Mouse (Mus musculus) embryonic facial prominence, embryonic 15.5 days (tissue): ENCODE results near the gene Exoc7. TPM values are rescaled to one million over a fixed set of nuclear protein-coding genes. Genes with fewer than 3 reads are reported as not detected.

Experiments
- ATAC-seq: fragments of 200-750 bp; cut with Nextera tagmentation; 2 replicates; pipeline ENCODE4 v1.8.0; 2017; ENCODE audit warnings: low read depth, moderate TSS enrichment; ENCODE audit not compliant: insufficient number of reproducible peaks, low FRiP score, low TSS enrichment
- H3K27ac ChIP-seq: fragments of 300-500 bp; sonication (generic); replicated peaks from 2 replicates; pipeline ENCODE4 v1.5.1; 2015; ENCODE audit warnings: mild to moderate bottlenecking, inconsistent platforms
- H3K27me3 ChIP-seq: fragments of 300-500 bp; sonication (generic); 2 replicates; pipeline ENCODE4 v1.6.1; 2015; ENCODE audit warnings: inconsistent platforms
- H3K36me3 ChIP-seq: fragments of 300-500 bp; sonication (generic); 2 replicates; pipeline ENCODE4 v1.6.1; 2015; ENCODE audit warnings: mild to moderate bottlenecking, inconsistent platforms
- H3K4me1 ChIP-seq: fragments of 300-500 bp; sonication (generic); 2 replicates; pipeline ENCODE4 v1.6.1; 2015; ENCODE audit warnings: inconsistent platforms
- H3K4me2 ChIP-seq: fragments of 300-500 bp; sonication (generic); replicated peaks from 2 replicates; pipeline ENCODE4 v1.6.1; 2015; ENCODE audit warnings: mild to moderate bottlenecking, inconsistent platforms
- H3K4me3 ChIP-seq: fragments of 300-500 bp; sonication (generic); replicated peaks from 2 replicates; pipeline ENCODE4 v1.5.1; 2015; ENCODE audit warnings: mild to moderate bottlenecking, inconsistent platforms
- H3K9ac ChIP-seq: fragments of 300-500 bp; sonication (generic); 2 replicates; pipeline ENCODE4 v1.6.1; 2015; ENCODE audit warnings: inconsistent platforms
- H3K9me3 ChIP-seq: fragments of 300-500 bp; sonication (generic); replicated peaks from 2 replicates; pipeline ENCODE4 v1.6.1; 2016; ENCODE audit warnings: inconsistent platforms
- WGBS: fragments of 180-500 bp; shearing (Covaris S2); methylation state at CpG from one replicate; pipeline ENCODE4 v1.1.7; 2015; 5-methylcytosine and 5-hydroxymethylcytosine counted together
- polyA plus RNA-seq: library from polyadenylated mRNA; unstranded; fragments of >200 nt; fragmentation: Nextera tagmentation; extraction: Ambion mirVana; gene quantifications from 2 replicates; pipeline ENCODE4 v1.2.1, GENCODE M21; 2015

Exoc7 gene
- 67.5 and 68.8 TPM in 2 replicates for polyA plus RNA-seq

GRCm38 (mm10) chr11:116307019-116307725, at the start of gene Exoc7:
Exoc7 (minus strand) TSS chr11:116307233.
- Histone ChIP-seq H3K4me2 (peak within 1 kb of the TSS; percentile 81), H3K36me3 (peaks cover 28% of the 10 kb centered on the region), H3K27me3 (no peaks in the 10 kb centered on the region), H3K4me3 (peak within 1 kb of the TSS; percentile 73), H3K27ac (peak within 1 kb of the TSS; percentile 29; the same call in 1 of the 2 replicates), H3K9ac (peak within 1 kb of the TSS; percentile 72), H3K4me1 (peaks cover 20% of the 10 kb centered on the region), H3K9me3 (no peaks in the 10 kb centered on the region)
- ATAC-seq = 0 out of 2 replicates have a peak, but pooled peaks have one; percentile 15
- 75% methylated on average over 10 of the region's 10 CpGs for WGBS

- H3K36me3 ChIP-seq = peaks cover 23% of the 10 kb centered on the region
- H3K9me3 ChIP-seq = no peaks in the 10 kb centered on the region
- H3K4me1 ChIP-seq = no peaks in the 10 kb centered on the region
- 36% methylated on average over 17 of the region's 17 CpGs for WGBS
- no peak overlapping the region for H3K27ac ChIP-seq
- no peak for ATAC-seq
- H3K27me3 ChIP-seq = no peaks in the 10 kb centered on the region
- H3K4me2 ChIP-seq = no peak overlapping the region
- no peak overlapping the region for H3K9ac ChIP-seq
- H3K4me3 ChIP-seq = no peak overlapping the region
These were observed 47.5 kb upstream of the Exoc7 start for GRCm38 (mm10) chr11:116354521-116354920.

GRCm38 (mm10) chr11:116353535-116353934, 46.5 kb upstream of the Exoc7 start:
- H3K4me1 ChIP-seq = no peaks in the 10 kb centered on the region
- no peak overlapping the region for H3K9ac ChIP-seq
- no peak overlapping the region for H3K4me2 ChIP-seq
- H3K36me3 ChIP-seq = peaks cover 22% of the 10 kb centered on the region
- no peak for ATAC-seq
- H3K9me3 ChIP-seq = no peaks in the 10 kb centered on the region
- 84% methylated on average over 8 of the region's 8 CpGs for WGBS
- no peak overlapping the region for H3K27ac ChIP-seq
- H3K4me3 ChIP-seq = no peak overlapping the region
- H3K27me3 ChIP-seq = no peaks in the 10 kb centered on the region

GRCm38 (mm10) chr11:116351294-116351693, 44.3 kb upstream of the Exoc7 start:
- H3K9ac ChIP-seq = no peak overlapping the region
- H3K27me3 ChIP-seq = no peaks in the 10 kb centered on the region
- no peaks in the 10 kb centered on the region for H3K4me1 ChIP-seq
- H3K4me2 ChIP-seq = no peak overlapping the region
- no peaks in the 10 kb centered on the region for H3K9me3 ChIP-seq
- ATAC-seq = no peak
- WGBS = 90% methylated on average over 5 of the region's 5 CpGs
- no peak overlapping the region for H3K27ac ChIP-seq
- H3K36me3 ChIP-seq = peaks cover 19% of the 10 kb centered on the region
- H3K4me3 ChIP-seq = no peak overlapping the region

GRCm38 (mm10) chr11:116347955-116348354, 40.9 kb upstream of the Exoc7 start:
- no peak overlapping the region for H3K27ac ChIP-seq
- no peak overlapping the region for H3K4me3 ChIP-seq
- WGBS = 59% methylated on average over 5 of the region's 5 CpGs
- peak; percentile 26; the same call in 1 of the 2 replicates for ATAC-seq
- H3K4me2 ChIP-seq = no peak overlapping the region
- H3K4me1 ChIP-seq = no peaks in the 10 kb centered on the region
- no peaks in the 10 kb centered on the region for H3K27me3 ChIP-seq
- no peaks in the 10 kb centered on the region for H3K9me3 ChIP-seq
- no peak overlapping the region for H3K9ac ChIP-seq
- H3K36me3 ChIP-seq = peaks cover 25% of the 10 kb centered on the region

- Histone ChIP-seq H3K9me3 (no peaks in the 10 kb centered on the region), H3K4me2 (no peak overlapping the region), H3K4me3 (no peak overlapping the region), H3K27me3 (no peaks in the 10 kb centered on the region), H3K4me1 (no peaks in the 10 kb centered on the region), H3K9ac (no peak overlapping the region), H3K36me3 (peaks cover 28% of the 10 kb centered on the region), H3K27ac (no peak overlapping the region)
- no peak for ATAC-seq
- WGBS = 72% methylated on average over 7 of the region's 7 CpGs
These were observed 40.0 kb upstream of the Exoc7 start for GRCm38 (mm10) chr11:116347012-116347411.

GRCm38 (mm10) chr11:116342069-116342791, 35.2 kb upstream of the Exoc7 start:
- 79% methylated on average over 25 of the region's 25 CpGs for WGBS
- no peak overlapping the region for H3K4me3 ChIP-seq
- H3K9me3 ChIP-seq = no peaks in the 10 kb centered on the region
- H3K36me3 ChIP-seq = peaks cover 27% of the 10 kb centered on the region
- no peak for ATAC-seq
- no peaks in the 10 kb centered on the region for H3K27me3 ChIP-seq
- H3K4me2 ChIP-seq = no peak overlapping the region
- no peak overlapping the region for H3K9ac ChIP-seq
- no peak overlapping the region for H3K27ac ChIP-seq
- H3K4me1 ChIP-seq = no peaks in the 10 kb centered on the region

- no peak for ATAC-seq
- 74% methylated on average over 6 of the region's 6 CpGs for WGBS
- 0 out of 2 replicates have a peak, but pooled peaks cover 3% of the 10 kb centered on the region for H3K36me3 ChIP-seq
- no peak overlapping the region for H3K4me2 ChIP-seq
- no peaks in the 10 kb centered on the region for H3K9me3 ChIP-seq
- H3K27me3 ChIP-seq = peaks cover 24% of the 10 kb centered on the region
- H3K27ac ChIP-seq = no peak overlapping the region
- no peak overlapping the region for H3K9ac ChIP-seq
- H3K4me1 ChIP-seq = peaks cover 27% of the 10 kb centered on the region
- no peak overlapping the region for H3K4me3 ChIP-seq
These were observed 30.5 kb upstream of the Exoc7 start for GRCm38 (mm10) chr11:116337531-116337930.

- Histone ChIP-seq H3K4me2 (no peak overlapping the region), H3K9me3 (no peaks in the 10 kb centered on the region), H3K9ac (no peak overlapping the region), H3K4me1 (peaks cover 33% of the 10 kb centered on the region), H3K27me3 (peaks cover 24% of the 10 kb centered on the region), H3K27ac (no peak overlapping the region), H3K36me3 (no peaks in the 10 kb centered on the region), H3K4me3 (no peak overlapping the region)
- 65% methylated on average over 12 of the region's 12 CpGs for WGBS
- ATAC-seq = no peak
These were observed 30.0 kb upstream of the Exoc7 start for GRCm38 (mm10) chr11:116337000-116337399.

GRCm38 (mm10) chr11:116336393-116336792, 29.4 kb upstream of the Exoc7 start:
- Histone ChIP-seq H3K4me2 (peak overlapping the region; percentile 98), H3K9me3 (no peaks in the 10 kb centered on the region), H3K27ac (no peak overlapping the region), H3K4me1 (peaks cover 34% of the 10 kb centered on the region), H3K27me3 (peaks cover 24% of the 10 kb centered on the region), H3K36me3 (no peaks in the 10 kb centered on the region), H3K9ac (no peak overlapping the region), H3K4me3 (peak overlapping the region; percentile 69)
- no peak for ATAC-seq
- 82% methylated on average over 4 of the region's 4 CpGs for WGBS

GRCm38 (mm10) chr11:116335244-116336036, 28.4 kb upstream of the Exoc7 start, which contains the start of gene Foxj1:
Foxj1 (minus strand) TSS chr11:116335399.
- Histone ChIP-seq H3K36me3 (no peaks in the 10 kb centered on the region), H3K4me2 (peak within 1 kb of the TSS; percentile 98), H3K9me3 (no peaks in the 10 kb centered on the region), H3K4me1 (peaks cover 34% of the 10 kb centered on the region), H3K27ac (peak within 1 kb of the TSS; percentile 58; the same call in 1 of the 2 replicates), H3K9ac (peak within 1 kb of the TSS; percentile 45), H3K27me3 (peaks cover 24% of the 10 kb centered on the region), H3K4me3 (peak within 1 kb of the TSS; percentile 69)
- ATAC-seq = peak; percentile 83
- WGBS = under 1% methylated on average over 60 of the region's 61 CpGs
